Mouse (Mus musculus) thymus, adult 2 months (tissue): Measurements from ENCODE around the gene Rnf31. TPM values are rescaled to one million over a fixed set of nuclear protein-coding genes. Genes with fewer than 3 reads are reported as not detected.

Source experiments
- DNase-seq: peaks from one replicate; pipeline ENCODE4 v3.0.0; 2021
- H3K27ac ChIP-seq: fragments of 200-500 bp; 2 replicates; pipeline ENCODE4 v1.5.1; 2012; ENCODE audit warnings: low read length, control low read depth; ENCODE audit not compliant: control insufficient read depth, insufficient read depth
- H3K27me3 ChIP-seq: fragments of 200-500 bp; 2 replicates; pipeline ENCODE4 v1.6.1; 2012; ENCODE audit warnings: mild to moderate bottlenecking, low read length, moderate library complexity, mixed read lengths; ENCODE audit not compliant: control insufficient read depth, insufficient read depth
- H3K36me3 ChIP-seq: fragments of 200-500 bp; 2 replicates; pipeline ENCODE4 v1.6.1; 2012; ENCODE audit warnings: mild to moderate bottlenecking, low read length, moderate library complexity; ENCODE audit not compliant: control insufficient read depth, insufficient read depth
- H3K4me1 ChIP-seq: fragments of 200-500 bp; replicated peaks from 2 replicates; pipeline ENCODE4 v1.6.1; 2012; ENCODE audit warnings: low read length; ENCODE audit not compliant: control insufficient read depth, insufficient read depth
- H3K4me3 ChIP-seq: fragments of 200-500 bp; 2 replicates; pipeline ENCODE4 v1.5.1; 2012; ENCODE audit warnings: mild to moderate bottlenecking, low read length, control low read depth, moderate library complexity; ENCODE audit not compliant: control insufficient read depth, insufficient read depth
- CTCF ChIP-seq: fragments of 200-500 bp; IDR thresholded peaks from 2 replicates; pipeline ENCODE4 v1.5.1; 2012; ENCODE audit warnings: mild to moderate bottlenecking, control low read depth, low read length, moderate library complexity, borderline replicate concordance; ENCODE audit not compliant: control insufficient read depth, poor library complexity, insufficient read depth; ENCODE audit errors: extremely low read depth
- POLR2A ChIP-seq: fragments of 200-500 bp; IDR thresholded peaks from 2 replicates; pipeline ENCODE4 v1.6.1; 2012; ENCODE audit warnings: mild to moderate bottlenecking, low read length, control low read depth, moderate library complexity; ENCODE audit not compliant: control insufficient read depth, poor library complexity, insufficient read depth; ENCODE audit errors: extremely low read depth
- WGBS: fragments of 180-500 bp; shearing (Covaris S2); methylation state at CpG from one replicate; pipeline ENCODE4 v1.1.7; 2018; 5-methylcytosine and 5-hydroxymethylcytosine counted together
- polyA plus RNA-seq: library from polyadenylated mRNA; depleted of rRNA; stranded (reverse); fragments of >200 nt; gene quantifications from 2 replicates; pipeline ENCODE4 v1.2.3, GENCODE M21; 2012

Gene Rnf31
- polyA plus RNA-seq, 1 experiment, result 84.0 TPM

- no peak for DNase-seq
- Histone ChIP-seq H3K36me3 (peaks cover 14% of the 10 kb centered on the region), H3K4me1 (peaks cover 8% of the 10 kb centered on the region), H3K4me3 (no peak overlapping the region), H3K27me3 (no peaks in the 10 kb centered on the region), H3K27ac (no peak overlapping the region)
- WGBS, result 96% methylated on average over 10 of the region's 10 CpGs
- TF ChIP-seq POLR2A (no peak), CTCF (no peak)
Measured at GRCm38 (mm10) chr14:55561860-55562259, 29.6 kb upstream of the Rnf31 start.

- DNase-seq, result no peak
- H3K4me1 ChIP-seq, result peaks cover 8% of the 10 kb centered on the region
- H3K27me3 ChIP-seq, result no peaks in the 10 kb centered on the region
- H3K4me3 ChIP-seq, result no peak overlapping the region
- TF ChIP-seq POLR2A (no peak), CTCF (no peak)
- no peak overlapping the region for H3K27ac ChIP-seq
- 93% methylated on average over 11 of the region's 11 CpGs for WGBS
- peaks cover 25% of the 10 kb centered on the region for H3K36me3 ChIP-seq
Measured at GRCm38 (mm10) chr14:55563249-55563648, 28.3 kb upstream of the Rnf31 start.

DNA sequence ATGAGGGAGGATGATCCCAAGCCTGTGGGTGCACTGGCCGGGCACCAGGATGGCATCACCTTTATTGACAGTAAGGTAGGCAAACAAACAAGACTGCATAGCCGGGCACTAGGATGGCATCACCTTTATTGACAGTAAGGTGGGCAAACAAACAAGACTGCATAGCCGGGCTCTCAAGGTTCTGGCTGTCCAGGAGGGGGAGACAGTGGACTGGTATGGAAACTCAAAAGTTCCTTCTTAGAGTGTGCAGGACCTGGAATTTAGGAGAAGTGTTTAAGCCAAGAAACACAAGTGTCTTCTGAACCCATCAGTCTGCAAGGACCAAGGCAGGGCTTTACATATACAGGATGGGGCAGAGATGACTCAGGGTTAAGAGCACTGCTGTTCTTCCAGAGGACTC, 25.8 kb upstream of the Rnf31 start:
- TF ChIP-seq CTCF (no peak), POLR2A (no peak)

GRCm38 (mm10) chr14:55567496-55567895, 24.0 kb upstream of the Rnf31 start:
- Histone ChIP-seq H3K27me3 (no peaks in the 10 kb centered on the region), H3K4me3 (no peak overlapping the region), H3K4me1 (no peaks in the 10 kb centered on the region), H3K36me3 (peaks cover 29% of the 10 kb centered on the region), H3K27ac (no peak overlapping the region)
- WGBS, result 97% methylated on average over 3 of the region's 3 CpGs
- TF ChIP-seq CTCF (no peak), POLR2A (no peak)
- DNase-seq, result no peak

More for the DNA sequence above, 25.8 kb upstream of the Rnf31 start:
- no peak for DNase-seq
- no peak overlapping the region for H3K4me3 ChIP-seq
- no peak overlapping the region for H3K27ac ChIP-seq
- 95% methylated on average over 3 of the region's 3 CpGs for WGBS
- peaks cover 8% of the 10 kb centered on the region for H3K4me1 ChIP-seq
- H3K27me3 ChIP-seq, result no peaks in the 10 kb centered on the region
- H3K36me3 ChIP-seq, result peaks cover 29% of the 10 kb centered on the region

- Histone ChIP-seq H3K27ac (no peak overlapping the region), H3K4me3 (no peak overlapping the region), H3K4me1 (no peaks in the 10 kb centered on the region), H3K27me3 (no peaks in the 10 kb centered on the region), H3K36me3 (peaks cover 21% of the 10 kb centered on the region)
- TF ChIP-seq CTCF, result no peak
- no peak for TF ChIP-seq POLR2A
- DNase-seq, result no peak
- WGBS, result 96% methylated on average over 2 of the region's 2 CpGs
Measured at GRCm38 (mm10) chr14:55570588-55570987, 20.9 kb upstream of the Rnf31 start.

DNA sequence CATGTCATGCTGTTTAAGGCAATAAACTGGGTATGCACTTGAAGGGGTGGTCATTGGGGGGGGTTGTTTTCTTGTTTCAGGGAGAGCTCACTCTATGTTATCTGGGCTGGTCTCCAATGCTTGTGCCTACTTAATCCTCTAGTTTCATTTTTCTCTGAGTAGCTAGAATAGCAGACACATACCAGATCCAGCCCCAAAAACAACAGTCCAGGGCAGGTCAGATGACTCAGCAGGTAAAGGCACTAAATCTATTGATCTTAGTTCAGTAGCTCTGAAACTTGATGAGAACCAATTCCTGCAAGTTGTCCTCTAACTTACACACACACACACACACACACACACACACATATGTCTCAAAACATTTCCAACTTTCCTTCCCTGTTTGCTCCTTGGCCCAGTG, 19.7 kb upstream of the Rnf31 start:
- Histone ChIP-seq H3K4me1 (peaks cover 6% of the 10 kb centered on the region; the same call in 1 of the 2 replicates), H3K27ac (no peak overlapping the region), H3K36me3 (peaks cover 15% of the 10 kb centered on the region), H3K27me3 (no peaks in the 10 kb centered on the region), H3K4me3 (no peak overlapping the region)
- no peak for TF ChIP-seq CTCF
- no peak for TF ChIP-seq POLR2A
- DNase-seq, result no peak

- H3K27me3 ChIP-seq, result no peaks in the 10 kb centered on the region
- peaks cover 1% of the 10 kb centered on the region; the same call in 1 of the 2 replicates for H3K36me3 ChIP-seq
- TF ChIP-seq CTCF (no peak), POLR2A (no peak)
- no peak within 1 kb of the TSS for H3K4me3 ChIP-seq
- 87% methylated on average over 8 of the region's 8 CpGs for WGBS
- no peak within 1 kb of the TSS for H3K27ac ChIP-seq
- no peak for DNase-seq
- H3K4me1 ChIP-seq, result peaks cover 16% of the 10 kb centered on the region; the same call in 1 of the 2 replicates
Measured at GRCm38 (mm10) chr14:55575302-55575701, 16.2 kb upstream of the Rnf31 start, which contains the start of gene Fitm1. Gene Fitm1 (plus strand): TSS chr14:55575617.
